ENCODE assay signal across 8 mouse cellular contexts in the genomic region with DNA sequence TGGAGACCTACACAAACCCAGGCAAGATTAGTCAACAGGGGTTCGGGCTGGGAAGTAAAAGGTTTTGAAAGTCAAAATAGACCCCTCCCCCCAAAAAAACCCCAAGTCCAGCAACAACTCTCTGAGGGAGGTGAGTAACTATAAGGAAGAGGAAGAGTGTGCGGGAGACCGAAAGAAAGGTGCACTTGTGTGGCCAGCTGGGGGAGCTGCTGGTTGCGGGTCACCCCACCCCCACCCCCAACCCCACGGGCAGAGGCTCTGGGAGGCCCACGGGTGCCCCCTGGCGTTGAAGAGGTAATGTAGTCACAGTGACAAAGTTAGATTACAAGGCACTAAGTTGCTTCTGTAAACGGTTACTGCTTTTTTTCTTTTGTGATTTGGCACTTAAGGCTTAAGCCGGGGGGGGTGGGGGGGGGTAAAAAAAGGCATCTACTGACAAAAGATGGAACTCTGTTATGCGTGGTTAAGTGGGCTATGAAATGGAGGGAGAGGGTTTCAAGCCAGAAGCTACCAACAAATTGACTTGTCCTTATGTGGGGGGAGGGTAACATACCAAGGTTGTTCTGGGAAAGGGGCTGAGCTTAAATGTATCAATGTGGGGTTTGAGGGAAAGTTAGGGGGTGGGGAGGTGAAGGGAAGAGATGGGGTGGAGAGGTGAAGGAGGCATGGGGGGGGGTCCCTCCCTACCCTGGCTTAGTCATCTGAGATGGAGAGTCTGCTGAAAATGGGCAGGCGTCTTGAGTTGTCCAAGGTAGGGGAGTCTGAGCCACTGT. TPM values are rescaled to one million over a fixed set of nuclear protein-coding genes. Genes with fewer than 3 reads are reported as not detected.
DNase-seq lines count a peak whose midpoint lies in the region.
"Not testable (repeated sequence)": the region's sequence is repeated elsewhere in the genome, so short reads cannot be mapped to it uniquely, and the experiment has no call there.

No protein-coding gene starts in this region.

- H3K4me1 ChIP-seq in megakaryocyte, embryonic 14.5 days = peaks cover 66% of the 10 kb centered on the region

- H3K4me3 ChIP-seq in megakaryocyte, embryonic 14.5 days (replicated peaks) = peak overlapping the region; percentile 56

- H3K27me3 ChIP-seq in megakaryocyte, embryonic 14.5 days (replicated peaks) = not testable (repeated sequence)

- DNase-seq in NIH3T3 (ENCODE audit: low read depth) = peak; percentile 86
- peak; percentile 68 to 89 for DNase-seq in cerebellum, postnatal 4 days (ENCODE audit: low spot score in 2 of 2)
- DNase-seq in gastrocnemius, postnatal 36 days = peak; percentile 69 to 84
- peak; percentile 94 for DNase-seq in induced T-regulatory cell, adult 2 months (ENCODE audit: low read depth)
- peak; percentile 65 to 69 for DNase-seq in left cerebral cortex, postnatal 25 days (ENCODE audit: low spot score in 2 of 2)
- DNase-seq in right cerebral cortex, adult 2 months (ENCODE audit: low spot score in 2 of 2) = peak; percentile 64 to 67
- DNase-seq in urinary bladder, adult 2 months (ENCODE audit: low spot score) = peak; percentile 69

- H3K9me3 ChIP-seq in megakaryocyte, embryonic 14.5 days = not testable (repeated sequence)

- intact Hi-C loops in gastrocnemius, postnatal 36 days (cut with DNase I) = loop anchor here (5.0 kb wide), 1 partner anchor 142 kb away; no protein-coding TSS in a partner anchor
- intact Hi-C loops in left cerebral cortex, postnatal 25 days (cut with DNase I) = not testable (repeated sequence)

- peaks cover 22% of the 10 kb centered on the region for H3K36me3 ChIP-seq in megakaryocyte, embryonic 14.5 days (replicated peaks; ENCODE audit: low read length)

RNA-seq across cellular contexts. Expression of a gene that starts 3.7 kb away (rescaled TPM):
- 10 to 100 TPM; 25.0 to 29.8 TPM for total RNA-seq in gastrocnemius, postnatal 36 days (2021)
- 10 to 100 TPM; 35.3 to 42.8 TPM for total RNA-seq in left cerebral cortex, postnatal 25 days (2021)
- polyA plus RNA-seq in megakaryocyte, embryonic 14.5 days (2012; ENCODE audit: insufficient read depth, low replicate concordance) = 206 and 219 TPM in 2 replicates
- polyA plus RNA-seq in urinary bladder, adult 2 months (2012; rRNA removed) = 141 and 167 TPM in 2 replicates

Comparison
In these comparisons a context has a peak if more than half of its experiments do, and no peak if none do; other contexts are left out.
1. Peak in every context shown above with its lines: DNase-seq and H3K4me3 ChIP-seq.